ENCODE assay signal across 33 mouse cellular contexts in the genomic region with DNA sequence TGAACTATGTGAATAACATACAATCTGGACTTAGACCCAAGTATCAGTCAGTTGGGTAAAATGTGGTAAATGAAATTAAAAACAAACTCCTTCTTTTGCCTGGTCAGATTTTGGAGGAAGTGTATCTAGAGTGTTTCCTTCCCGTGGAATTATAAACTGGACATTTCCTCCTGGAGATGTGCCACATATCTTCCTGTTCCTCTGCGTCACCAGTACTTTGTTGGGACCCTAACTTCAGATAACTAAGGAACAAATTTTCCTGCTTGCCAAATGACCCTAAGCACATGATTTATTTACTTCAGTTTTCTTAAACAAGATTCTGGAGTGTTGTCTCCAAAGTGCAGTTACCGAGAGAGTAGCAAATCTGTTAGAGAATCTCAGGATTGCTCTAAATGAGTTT. TPM values are rescaled to one million over a fixed set of nuclear protein-coding genes. Genes with fewer than 3 reads are reported as not detected.
A peak's percentile ranks its signal among the peaks of the same experiment; 100 is the strongest.
DNase-seq lines count a peak whose midpoint lies in the region; ATAC-seq and TF ChIP-seq lines count a peak whose summit lies in the region.
"Had no signal": no experiment of that assay in that cellular context is flagged by ENCODE, and none has a peak within 500 bp of the region (broad histone marks: within the 10 kb centered on the region; RNA-seq: fewer than 3 reads in every experiment).

No protein-coding gene starts in this region.

- peak; percentile 24 for DNase-seq in kidney, postnatal 0 days (ENCODE audit: low spot score)
- DNase-seq in kidney, postnatal 10 days = no peak
- DNase-seq in lung, adult 18-20 months = peak; percentile 4 to 24
- no peak for DNase-seq in lung, adult 2 months
- DNase-seq in lung, postnatal 10 days = peak; percentile 37
- DNase-seq in lung, postnatal 36 days = peak; percentile 70
- DNase-seq in MN1 (ENCODE audit: low spot score) = no peak
- no peak for DNase-seq in heart, adult 9 months (ENCODE audit: low spot score in 2 of 2)
- DNase-seq: adrenal gland, adult 8-10 months; adrenal gland, postnatal 25 days; cerebellum, adult 11-12 months; cerebellum, adult 8-10 months; cerebellum, postnatal 10 days; cerebellum, postnatal 36 days; embryo, embryonic 11 days; gastrocnemius, postnatal 10 days; gastrocnemius, postnatal 36 days; heart, adult 2 months had no signal

- no peak overlapping the region for H3K27ac ChIP-seq in kidney, postnatal 0 days
- H3K27ac ChIP-seq: embryonic facial prominence, embryonic 10.5 days; embryonic facial prominence, embryonic 13.5 days; forebrain, embryonic 10.5 days; forebrain, embryonic 13.5 days; heart, adult 2 months; hindbrain, embryonic 13.5 days had no signal

- H3K36me3 ChIP-seq in kidney, postnatal 0 days (ENCODE audit: insufficient read depth, low read length) = no peaks in the 10 kb centered on the region
- H3K36me3 ChIP-seq: embryonic facial prominence, embryonic 10.5 days; embryonic facial prominence, embryonic 13.5 days; forebrain, embryonic 10.5 days; hindbrain, embryonic 13.5 days had no signal

- H3K4me2 ChIP-seq in kidney, postnatal 0 days (ENCODE audit: low read length) = no peak overlapping the region
- H3K4me2 ChIP-seq: embryonic facial prominence, embryonic 13.5 days; forebrain, embryonic 13.5 days; heart, embryonic 11.5 days; hindbrain, embryonic 13.5 days had no signal

- ATAC-seq in kidney, postnatal 0 days (replicated peaks; ENCODE audit: low FRiP score, low read depth) = no peak
- ATAC-seq: activated CD4-positive, CD25-positive, alpha-beta regulatory T cell, adult 4 months; CD4-positive, CD25-positive, alpha-beta regulatory T cell, adult 4 months; forebrain, embryonic 13.5 days; forebrain, embryonic 16.5 days had no signal

- TF ChIP-seq CTCF in kidney, postnatal 0 days (IDR thresholded peaks at IDR 0.05; ENCODE audit: low read depth) = no peak
- TF ChIP-seq CTCF in lung, adult 2 months (IDR thresholded peaks at IDR 0.05; ENCODE audit: insufficient read depth, low read length) = no peak

- H3K9ac ChIP-seq in kidney, postnatal 0 days (ENCODE audit: low read depth, low read length) = no peak overlapping the region
- H3K9ac ChIP-seq: embryonic facial prominence, embryonic 13.5 days; forebrain, embryonic 13.5 days; hindbrain, embryonic 13.5 days had no signal

- no peaks in the 10 kb centered on the region for H3K4me1 ChIP-seq in kidney, postnatal 0 days (replicated peaks; ENCODE audit: insufficient read depth, low read length)
- peaks cover 6% of the 10 kb centered on the region for H3K4me1 ChIP-seq in lung, adult 2 months (ENCODE audit: control insufficient read depth, insufficient read depth, low read length)
- H3K4me1 ChIP-seq: embryonic facial prominence, embryonic 10.5 days; embryonic facial prominence, embryonic 13.5 days; forebrain, embryonic 10.5 days; forebrain, embryonic 13.5 days; hindbrain, embryonic 13.5 days had no signal

- no peaks in the 10 kb centered on the region for H3K9me3 ChIP-seq in kidney, postnatal 0 days (replicated peaks; ENCODE audit: low read length)
- H3K9me3 ChIP-seq: embryonic facial prominence, embryonic 10.5 days; embryonic facial prominence, embryonic 13.5 days; forebrain, embryonic 10.5 days; forebrain, embryonic 13.5 days; hindbrain, embryonic 13.5 days had no signal

- 61% methylated on average over 3 of the region's 3 CpGs for WGBS in kidney, postnatal 0 days
- WGBS in lung, adult 2 months = 44% methylated on average over 3 of the region's 3 CpGs

- no peaks in the 10 kb centered on the region for H3K27me3 ChIP-seq in kidney, postnatal 0 days (ENCODE audit: insufficient read depth, low read length)
- H3K27me3 ChIP-seq: embryonic facial prominence, embryonic 13.5 days; forebrain, embryonic 13.5 days; hindbrain, embryonic 13.5 days had no signal

- no peak for TF ChIP-seq POLR2A in lung, adult 2 months (IDR thresholded peaks at IDR 0.05; ENCODE audit: borderline replicate concordance, extremely low read depth, low read depth, low read length)

- no peak overlapping the region for H3K4me3 ChIP-seq in kidney, postnatal 0 days (replicated peaks; ENCODE audit: low read depth, low read length)
- no peak overlapping the region for H3K4me3 ChIP-seq in lung, adult 2 months (replicated peaks; ENCODE audit: extremely low read depth, low read depth, low read length)
- H3K4me3 ChIP-seq: embryonic facial prominence, embryonic 10.5 days; embryonic facial prominence, embryonic 13.5 days; erythroblast, embryonic 14.5 days; forebrain, embryonic 10.5 days; forebrain, embryonic 13.5 days; heart, adult 2 months; hindbrain, embryonic 13.5 days had no signal

RNA-seq across cellular contexts. Expression of a gene that starts 9.9 kb away (rescaled TPM):
- not detected in 2 replicates for polyA plus RNA-seq in kidney, postnatal 0 days (2015; fragmentation: Nextera tagmentation; extraction: Ambion mirVana)
- not detected in 2 replicates for polyA plus RNA-seq in lung, adult 2 months (2012; rRNA removed)
- polyA plus RNA-seq: activated CD4-positive, CD25-positive, alpha-beta regulatory T cell, adult 4 months; brain, embryonic 14.5 days; C2C12; CD4-positive, CD25-positive, alpha-beta regulatory T cell, adult 4 months; cortical plate, adult 2 months; embryonic facial prominence, embryonic 10.5 days; embryonic facial prominence, embryonic 13.5 days; erythroblast, embryonic 14.5 days; forebrain, embryonic 10.5 days; forebrain, embryonic 13.5 days; forebrain, embryonic 16.5 days; heart, adult 2 months; heart, embryonic 11.5 days; heart, embryonic 14.5 days; heart, postnatal 0 days; hindbrain, embryonic 13.5 days had no signal

RNA-seq across cellular contexts. Expression of a gene that starts 28.7 kb away (rescaled TPM):
- not detected in 2 replicates for polyA plus RNA-seq in kidney, postnatal 0 days (2015; fragmentation: Nextera tagmentation; extraction: Ambion mirVana)
- not detected in 2 replicates for polyA plus RNA-seq in lung, adult 2 months (2012; rRNA removed)
- polyA plus RNA-seq: activated CD4-positive, CD25-positive, alpha-beta regulatory T cell, adult 4 months; brain, embryonic 14.5 days; C2C12; CD4-positive, CD25-positive, alpha-beta regulatory T cell, adult 4 months; cortical plate, adult 2 months; embryonic facial prominence, embryonic 10.5 days; embryonic facial prominence, embryonic 13.5 days; erythroblast, embryonic 14.5 days; forebrain, embryonic 10.5 days; forebrain, embryonic 13.5 days; forebrain, embryonic 16.5 days; heart, adult 2 months; heart, embryonic 11.5 days; heart, embryonic 14.5 days; heart, postnatal 0 days; hindbrain, embryonic 13.5 days had no signal

RNA-seq across cellular contexts. Expression of a gene that starts 36.5 kb away (rescaled TPM):
- not detected in 2 replicates for polyA plus RNA-seq in kidney, postnatal 0 days (2015; fragmentation: Nextera tagmentation; extraction: Ambion mirVana)
- polyA plus RNA-seq in lung, adult 2 months (2012; rRNA removed) = not detected in 2 replicates
- polyA plus RNA-seq: activated CD4-positive, CD25-positive, alpha-beta regulatory T cell, adult 4 months; brain, embryonic 14.5 days; C2C12; CD4-positive, CD25-positive, alpha-beta regulatory T cell, adult 4 months; cortical plate, adult 2 months; embryonic facial prominence, embryonic 10.5 days; embryonic facial prominence, embryonic 13.5 days; erythroblast, embryonic 14.5 days; forebrain, embryonic 10.5 days; forebrain, embryonic 13.5 days; forebrain, embryonic 16.5 days; heart, adult 2 months; heart, embryonic 11.5 days; heart, embryonic 14.5 days; heart, postnatal 0 days; hindbrain, embryonic 13.5 days had no signal

RNA-seq across cellular contexts. Expression of a gene that starts 41.0 kb away (rescaled TPM):
- polyA plus RNA-seq in kidney, postnatal 0 days (2015; fragmentation: Nextera tagmentation; extraction: Ambion mirVana) = not detected in 2 replicates
- not detected in 2 replicates for polyA plus RNA-seq in lung, adult 2 months (2012; rRNA removed)
- polyA plus RNA-seq: activated CD4-positive, CD25-positive, alpha-beta regulatory T cell, adult 4 months; brain, embryonic 14.5 days; C2C12; CD4-positive, CD25-positive, alpha-beta regulatory T cell, adult 4 months; cortical plate, adult 2 months; embryonic facial prominence, embryonic 10.5 days; embryonic facial prominence, embryonic 13.5 days; erythroblast, embryonic 14.5 days; forebrain, embryonic 10.5 days; forebrain, embryonic 13.5 days; forebrain, embryonic 16.5 days; heart, adult 2 months; heart, embryonic 11.5 days; heart, embryonic 14.5 days; heart, postnatal 0 days; hindbrain, embryonic 13.5 days had no signal

RNA-seq across cellular contexts. Expression of a gene that starts 49.3 kb away (rescaled TPM):
- not detected in 2 replicates for polyA plus RNA-seq in kidney, postnatal 0 days (2015; fragmentation: Nextera tagmentation; extraction: Ambion mirVana)
- not detected in 2 replicates for polyA plus RNA-seq in lung, adult 2 months (2012; rRNA removed)
- polyA plus RNA-seq: activated CD4-positive, CD25-positive, alpha-beta regulatory T cell, adult 4 months; brain, embryonic 14.5 days; C2C12; CD4-positive, CD25-positive, alpha-beta regulatory T cell, adult 4 months; cortical plate, adult 2 months; embryonic facial prominence, embryonic 10.5 days; embryonic facial prominence, embryonic 13.5 days; erythroblast, embryonic 14.5 days; forebrain, embryonic 10.5 days; forebrain, embryonic 13.5 days; forebrain, embryonic 16.5 days; heart, adult 2 months; heart, embryonic 11.5 days; heart, embryonic 14.5 days; heart, postnatal 0 days; hindbrain, embryonic 13.5 days had no signal

Comparison
In these comparisons a context has a peak if more than half of its experiments do, and no peak if none do; other contexts are left out.
1. DNase-seq: peak in kidney, postnatal 0 days (single experiment), lung, adult 18-20 months (2 of 2), lung, postnatal 10 days (single experiment) and lung, postnatal 36 days (single experiment); none in kidney, postnatal 10 days (single experiment), lung, adult 2 months (single experiment), MN1 (single experiment) and heart, adult 9 months (0 of 2).